Mouse (Mus musculus) small intestine, adult 2 months (tissue): ENCODE measurements at regions not wholly inside any gene's neighbourhood (a gene's known extent, or its start where the extent isn't known, plus 50 kb on each side); places are given as distances from the start of the nearest gene placed in this dataset.

Source experiments
- CTCF ChIP-seq: fragments of 200-500 bp; IDR thresholded peaks from 2 replicates; pipeline ENCODE4 v1.5.1; 2012; ENCODE audit warnings: low read depth, mild to moderate bottlenecking, control low read depth, inconsistent platforms, low read length, moderate library complexity, mixed read lengths; ENCODE audit not compliant: insufficient replicate concordance, insufficient read length; ENCODE audit errors: extremely low read depth
- POLR2A ChIP-seq: fragments of 200-500 bp; IDR thresholded peaks from 2 replicates; pipeline ENCODE4 v1.6.1; 2012; ENCODE audit warnings: low read depth, mild to moderate bottlenecking, control low read depth, inconsistent platforms, low read length, moderate library complexity

DNA sequence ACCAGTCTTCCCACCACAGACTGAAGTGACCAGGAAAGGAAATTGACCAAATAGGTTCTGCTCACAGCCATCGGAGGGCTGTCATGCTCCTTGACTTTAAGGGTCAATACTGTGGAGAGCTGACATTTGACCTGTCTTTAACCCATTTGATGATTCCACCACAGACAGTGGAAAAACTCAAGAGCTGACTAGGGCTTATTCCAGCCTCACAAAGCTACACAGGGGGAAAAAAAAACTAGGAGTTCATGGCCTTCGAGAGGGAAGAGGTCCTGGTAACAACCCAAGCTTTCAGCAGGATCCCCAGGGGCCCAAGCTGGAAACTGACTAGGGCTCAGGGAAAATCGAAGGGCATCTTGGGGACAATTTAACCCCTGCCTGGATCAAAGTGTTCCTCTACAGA is 334.6 kb downstream of the Sox4 start:
- no peak for TF ChIP-seq POLR2A
- no peak for TF ChIP-seq CTCF
